Mouse (Mus musculus): ENCODE data around the gene 4930522H14Rik.

GRCm38 (mm10) chr4:109460421-109461179 is 70.5 kb downstream of the 4930522H14Rik start:
- TF ChIP-seq CHD1 (IDR thresholded peaks at IDR 0.05; ENCODE audit: low read depth, low read length) (no peak), ZKSCAN1 (IDR thresholded peaks at IDR 0.05; ENCODE audit: low read depth, low read length) (no peak), CTCF (IDR thresholded peaks at IDR 0.05 in 2 of 3, conservative IDR thresholded peaks at IDR 0.05 in 1 of 3; ENCODE audit: control insufficient read depth in 1 of 3, insufficient read depth in 1 of 3, low read depth in 2 of 3, low read length in 3 of 3, poor library complexity in 1 of 3, severe bottlenecking in 1 of 3) (no peak), MAX (IDR thresholded peaks at IDR 0.05; ENCODE audit: low read length) (no peak)
